Mouse (Mus musculus) heart, embryonic 16.5 days (tissue): ENCODE data around the gene Ssh1. TPM values are rescaled to one million over a fixed set of nuclear protein-coding genes. Genes with fewer than 3 reads are reported as not detected.

Experiments used
- ATAC-seq: fragments of 200-750 bp; cut with Nextera tagmentation; replicated peaks from 2 replicates; pipeline ENCODE4 v1.8.0; 2017; ENCODE audit warnings: moderate number of reproducible peaks; ENCODE audit not compliant: insufficient read depth, low FRiP score; ENCODE audit errors: extremely low read depth
- H3K27ac ChIP-seq: fragments of 300-500 bp; sonication (generic); 2 replicates; pipeline ENCODE4 v1.5.1; 2014; ENCODE audit warnings: mild to moderate bottlenecking, low read length, control low read depth, moderate library complexity
- H3K27me3 ChIP-seq: fragments of 300-500 bp; sonication (generic); 2 replicates; pipeline ENCODE4 v1.6.1; 2014; ENCODE audit warnings: low read length, mixed read lengths; ENCODE audit not compliant: control insufficient read depth, insufficient read depth
- H3K36me3 ChIP-seq: fragments of 300-500 bp; sonication (generic); 2 replicates; pipeline ENCODE4 v1.6.1; 2014; ENCODE audit not compliant: control insufficient read depth, insufficient read depth
- H3K4me1 ChIP-seq: fragments of 300-500 bp; sonication (generic); 2 replicates; pipeline ENCODE4 v1.6.1; 2014; ENCODE audit warnings: low read length, mixed read lengths; ENCODE audit not compliant: control insufficient read depth, insufficient read depth
- H3K4me2 ChIP-seq: fragments of 300-500 bp; sonication (generic); 2 replicates; pipeline ENCODE4 v1.6.1; 2014; ENCODE audit warnings: low read depth, mild to moderate bottlenecking, control low read depth, low read length
- H3K4me3 ChIP-seq: fragments of 300-500 bp; sonication (generic); 2 replicates; pipeline ENCODE4 v1.5.1; 2014; ENCODE audit warnings: mild to moderate bottlenecking, control low read depth, low read length
- H3K9ac ChIP-seq: fragments of 300-500 bp; sonication (generic); 2 replicates; pipeline ENCODE4 v1.6.1; 2014; ENCODE audit warnings: low read length, control low read depth
- H3K9me3 ChIP-seq: fragments of 300-500 bp; sonication (generic); replicated peaks from 2 replicates; pipeline ENCODE4 v1.6.1; 2016; ENCODE audit warnings: low read length; ENCODE audit not compliant: control insufficient read depth
- WGBS: fragments of 180-500 bp; shearing (Covaris S2); extraction: QIAGEN DNeasy Blood & Tissue Kit; methylation state at CpG from one replicate; pipeline ENCODE4 v1.1.7; 2014; 5-methylcytosine and 5-hydroxymethylcytosine counted together
- polyA plus RNA-seq: library from polyadenylated mRNA; unstranded; fragments of >200 nt; fragmentation: Nextera tagmentation; extraction: Ambion mirVana; gene quantifications from 2 replicates; pipeline ENCODE4 v1.2.1, GENCODE M21; 2015

The Ssh1 gene
- polyA plus RNA-seq, 1 experiment from 2014 or later, result 8.6 TPM

DNA sequence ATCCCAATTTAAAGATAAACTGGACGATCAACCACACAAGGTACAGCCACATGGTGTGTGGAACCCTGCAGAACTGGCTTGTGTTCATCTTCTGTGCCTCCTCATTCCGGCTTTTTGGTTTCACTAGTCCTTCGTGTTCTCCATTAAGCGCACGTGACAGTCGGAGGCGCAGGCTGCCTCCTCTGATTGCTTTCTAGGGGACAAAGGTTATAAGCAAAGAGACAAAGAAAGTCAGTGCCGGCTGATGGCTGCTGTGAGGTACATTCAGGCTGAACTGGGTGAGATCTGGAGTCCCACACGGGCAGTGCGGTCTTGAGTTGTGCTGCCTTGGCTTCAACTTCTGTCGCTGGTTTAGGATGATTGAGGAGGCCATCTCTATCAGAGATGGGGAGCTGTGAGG lies 10.9 kb upstream of the Ssh1 start:
- H3K9ac ChIP-seq, result no peak overlapping the region
- H3K4me3 ChIP-seq, result no peak overlapping the region
- no peak for ATAC-seq
- no peaks in the 10 kb centered on the region for H3K27me3 ChIP-seq
- no peaks in the 10 kb centered on the region for H3K4me1 ChIP-seq
- H3K27ac ChIP-seq, result no peak overlapping the region
- H3K4me2 ChIP-seq, result no peak overlapping the region
- WGBS, result 84% methylated on average over 11 of the region's 11 CpGs
- no peaks in the 10 kb centered on the region for H3K36me3 ChIP-seq
- no peaks in the 10 kb centered on the region for H3K9me3 ChIP-seq

DNA sequence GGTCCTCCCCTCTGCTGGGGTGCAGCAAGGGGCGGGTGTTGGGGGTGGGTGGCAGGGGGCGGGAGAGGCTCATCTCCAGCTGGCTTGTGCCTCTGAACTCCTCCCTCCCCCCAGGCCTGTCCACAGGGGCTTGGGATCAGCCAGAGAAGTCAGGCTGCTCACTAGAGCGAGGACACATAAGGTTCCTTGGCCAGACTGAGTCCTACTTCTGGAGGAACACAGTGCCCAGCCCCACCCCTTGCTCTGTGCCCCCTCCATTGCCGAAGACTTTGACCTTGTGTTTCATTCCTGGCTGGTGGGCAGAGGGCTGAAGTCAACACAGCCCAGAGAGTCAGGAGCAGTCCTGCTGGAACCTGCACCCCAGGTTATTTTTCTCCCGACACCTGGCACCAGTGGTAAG lies 9.8 kb upstream of the Ssh1 start, which contains the start of gene Dao:
Gene Dao, plus strand, starts transcription at position 162 of the 400 bp plus-strand sequence.
- Histone ChIP-seq H3K4me1 (no peaks in the 10 kb centered on the region), H3K4me3 (no peak within 1 kb of the TSS), H3K27me3 (no peaks in the 10 kb centered on the region), H3K4me2 (no peak within 1 kb of the TSS), H3K9ac (no peak within 1 kb of the TSS), H3K36me3 (no peaks in the 10 kb centered on the region), H3K27ac (no peak within 1 kb of the TSS), H3K9me3 (no peaks in the 10 kb centered on the region)
- 47% methylated on average over 5 of the region's 5 CpGs for WGBS
- no peak for ATAC-seq

DNA sequence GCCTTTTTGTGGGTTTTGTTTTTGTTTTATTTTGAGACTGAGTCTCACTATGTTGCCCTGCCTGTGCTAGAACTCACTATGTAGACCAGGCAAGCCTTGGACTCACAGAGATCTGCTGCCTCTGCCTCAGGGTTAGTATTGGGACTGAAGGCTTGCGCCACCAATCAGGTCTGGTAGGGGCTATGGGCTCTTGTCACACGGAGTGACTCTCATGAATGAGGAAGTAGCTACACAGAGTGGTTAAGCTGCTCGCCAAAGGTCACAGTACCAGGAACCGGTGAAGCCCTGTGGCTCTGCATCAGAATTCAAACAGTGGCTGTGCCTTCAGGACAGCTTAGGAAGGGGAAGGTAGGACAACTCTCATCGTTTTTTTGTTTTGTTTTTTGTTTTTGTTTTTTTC lies 5.7 kb upstream of the Ssh1 start:
- Histone ChIP-seq H3K9ac (no peak overlapping the region), H3K9me3 (no peaks in the 10 kb centered on the region), H3K27ac (no peak overlapping the region), H3K36me3 (no peaks in the 10 kb centered on the region), H3K4me1 (peaks cover 6% of the 10 kb centered on the region), H3K27me3 (no peaks in the 10 kb centered on the region), H3K4me2 (no peak overlapping the region), H3K4me3 (no peak overlapping the region)
- no peak for ATAC-seq
- WGBS, result 49% methylated on average over 5 of the region's 5 CpGs

DNA sequence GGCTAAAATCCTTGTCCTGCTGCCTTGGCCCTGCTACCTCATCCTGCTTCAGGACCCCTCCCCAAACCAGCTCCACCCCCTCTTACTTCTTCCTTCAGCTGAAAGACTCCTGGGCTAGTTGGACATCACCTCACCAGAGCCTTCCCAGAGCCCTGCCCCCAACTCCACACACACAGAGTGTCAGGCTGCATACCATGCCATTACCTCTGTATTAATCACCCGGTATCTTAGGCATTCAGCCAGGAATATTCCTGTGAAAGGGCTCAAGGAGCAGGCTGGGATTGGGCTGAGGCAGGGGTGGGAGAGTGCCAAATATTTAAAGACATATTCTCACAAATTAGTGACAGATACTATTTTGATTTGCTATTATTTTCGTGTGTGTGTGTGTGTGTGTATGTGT lies 2.8 kb upstream of the Ssh1 start:
- H3K9me3 ChIP-seq, result no peaks in the 10 kb centered on the region
- no peak overlapping the region for H3K9ac ChIP-seq
- peaks cover 21% of the 10 kb centered on the region for H3K4me1 ChIP-seq
- H3K36me3 ChIP-seq, result no peaks in the 10 kb centered on the region
- H3K27ac ChIP-seq, result no peak overlapping the region
- no peaks in the 10 kb centered on the region for H3K27me3 ChIP-seq
- no peak for ATAC-seq
- no peak overlapping the region for H3K4me2 ChIP-seq
- WGBS, result 40% methylated on average over 2 of the region's 2 CpGs
- H3K4me3 ChIP-seq, result no peak overlapping the region

DNA sequence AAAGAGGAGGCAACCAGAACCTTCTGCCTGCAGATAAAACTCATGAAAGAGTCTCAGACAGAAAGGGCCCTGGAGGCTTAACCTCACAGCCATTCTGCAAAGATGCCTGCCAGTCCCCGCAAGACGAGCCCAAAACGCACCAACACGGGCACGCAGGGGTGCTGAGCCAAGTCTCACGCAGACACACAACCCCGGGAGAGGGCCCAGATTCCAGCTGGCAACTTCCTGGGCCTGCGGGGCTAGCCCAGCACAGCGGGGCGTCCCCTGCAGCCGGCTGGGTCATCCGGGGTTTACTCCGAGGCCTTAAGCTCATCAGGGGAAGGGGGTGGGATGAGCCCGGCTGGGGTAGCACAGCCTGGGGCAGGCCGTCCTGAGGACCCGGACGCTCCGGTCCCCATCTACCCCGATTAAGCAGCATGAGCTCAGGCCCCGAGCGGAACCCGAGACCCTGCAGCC lies 635 bp downstream of the Ssh1 start:
- Histone ChIP-seq H3K36me3 (peaks cover 6% of the 10 kb centered on the region), H3K27ac (peak overlapping the region; percentile 93), H3K4me2 (peak overlapping the region; percentile 95), H3K27me3 (no peaks in the 10 kb centered on the region), H3K4me1 (peaks cover 32% of the 10 kb centered on the region), H3K9ac (peak overlapping the region; percentile 95), H3K9me3 (no peaks in the 10 kb centered on the region), H3K4me3 (peak overlapping the region; percentile 93)
- WGBS, result under 1% methylated on average over 22 of the region's 22 CpGs
- peak; percentile 45 for ATAC-seq

DNA sequence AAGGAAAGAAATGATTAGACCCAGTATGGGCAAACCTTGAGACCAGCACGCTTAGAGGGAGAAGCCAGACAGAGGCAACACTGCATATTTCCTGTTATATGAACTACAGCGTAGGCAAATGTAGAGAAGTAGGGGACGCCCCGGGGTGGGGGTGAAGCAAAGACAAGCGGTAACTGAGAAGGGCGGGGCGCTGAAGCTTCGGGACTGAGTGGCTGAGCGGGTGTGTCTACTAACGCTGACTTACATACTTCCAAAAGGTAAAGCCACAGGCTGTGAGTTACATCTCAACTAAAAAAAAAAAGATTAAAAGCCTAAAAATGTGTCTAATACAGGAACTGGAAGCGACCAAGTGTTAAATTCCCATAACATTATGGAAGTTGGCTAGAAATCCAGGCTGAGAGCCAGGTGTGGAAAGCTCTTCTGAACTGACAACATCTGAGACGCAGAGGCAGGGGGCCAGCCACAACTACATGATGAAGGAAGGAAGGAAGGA lies 1.3 kb downstream of the Ssh1 start:
- Histone ChIP-seq H3K4me1 (peaks cover 32% of the 10 kb centered on the region), H3K27ac (peak overlapping the region; percentile 93)
- WGBS, result 11% methylated on average over 12 of the region's 12 CpGs

GRCm38 (mm10) chr5:113991141-113991540 lies 2.6 kb downstream of the Ssh1 start:
- no peak for ATAC-seq
- Histone ChIP-seq H3K27me3 (no peaks in the 10 kb centered on the region), H3K9ac (no peak overlapping the region), H3K36me3 (peaks cover 6% of the 10 kb centered on the region), H3K4me1 (peaks cover 35% of the 10 kb centered on the region), H3K27ac (no peak overlapping the region), H3K4me2 (no peak overlapping the region), H3K9me3 (no peaks in the 10 kb centered on the region), H3K4me3 (no peak overlapping the region)
- WGBS, result 52% methylated on average over 7 of the region's 7 CpGs

More for the DNA sequence above, 1.3 kb downstream of the Ssh1 start:
- no peak for ATAC-seq
- Histone ChIP-seq H3K9ac (peak overlapping the region; percentile 95), H3K4me2 (peak overlapping the region; percentile 95), H3K27me3 (no peaks in the 10 kb centered on the region), H3K9me3 (no peaks in the 10 kb centered on the region), H3K4me3 (peak overlapping the region; percentile 93), H3K36me3 (peaks cover 6% of the 10 kb centered on the region)

DNA sequence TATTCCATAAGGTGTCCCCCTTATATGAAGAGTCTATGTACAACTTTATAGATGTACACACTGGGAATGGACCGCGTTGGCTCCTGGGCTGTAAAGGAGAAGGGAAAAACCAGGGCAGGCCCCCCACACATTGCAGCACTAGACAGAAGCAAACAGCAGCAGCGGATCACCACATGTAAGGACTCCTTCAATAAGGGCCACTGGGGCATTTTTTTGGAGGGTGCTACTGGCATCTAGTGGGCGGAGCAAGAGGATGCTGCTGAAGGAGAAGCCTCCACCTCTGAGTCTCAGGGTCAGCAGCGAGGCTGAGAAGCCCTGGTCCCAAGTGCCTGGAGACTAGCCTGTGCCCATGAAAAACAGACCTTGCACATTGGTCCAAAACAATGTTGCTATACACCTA lies 3.1 kb downstream of the Ssh1 start:
- no peak for ATAC-seq
- Histone ChIP-seq H3K9me3 (no peaks in the 10 kb centered on the region), H3K9ac (no peak overlapping the region), H3K27ac (no peak overlapping the region), H3K4me2 (no peak overlapping the region), H3K27me3 (no peaks in the 10 kb centered on the region), H3K36me3 (peaks cover 6% of the 10 kb centered on the region), H3K4me1 (peaks cover 40% of the 10 kb centered on the region), H3K4me3 (no peak overlapping the region)
- WGBS, result 87% methylated on average over 5 of the region's 5 CpGs

- Histone ChIP-seq H3K4me3 (no peak overlapping the region), H3K4me1 (peaks cover 44% of the 10 kb centered on the region), H3K9me3 (no peaks in the 10 kb centered on the region), H3K27ac (no peak overlapping the region), H3K27me3 (no peaks in the 10 kb centered on the region), H3K9ac (no peak overlapping the region), H3K4me2 (no peak overlapping the region), H3K36me3 (peaks cover 6% of the 10 kb centered on the region)
- ATAC-seq, result no peak
- WGBS, result 58% methylated on average over 20 of the region's 20 CpGs
Measured at GRCm38 (mm10) chr5:113989437-113990024, 4.2 kb downstream of the Ssh1 start.
